Mouse (Mus musculus): ENCODE results near the gene Spock1. TPM values are rescaled to one million over a fixed set of nuclear protein-coding genes. Genes with fewer than 3 reads are reported as not detected.
A peak's percentile ranks its signal among the peaks of the same experiment; 100 is the strongest.
"Not testable (repeated sequence)": the region's sequence is repeated elsewhere in the genome, so short reads cannot be mapped to it uniquely, and the experiment has no call there.

Gene Spock1
- polyA plus RNA-seq, 1 experiment from 2014 or later: 97.3 TPM

DNA sequence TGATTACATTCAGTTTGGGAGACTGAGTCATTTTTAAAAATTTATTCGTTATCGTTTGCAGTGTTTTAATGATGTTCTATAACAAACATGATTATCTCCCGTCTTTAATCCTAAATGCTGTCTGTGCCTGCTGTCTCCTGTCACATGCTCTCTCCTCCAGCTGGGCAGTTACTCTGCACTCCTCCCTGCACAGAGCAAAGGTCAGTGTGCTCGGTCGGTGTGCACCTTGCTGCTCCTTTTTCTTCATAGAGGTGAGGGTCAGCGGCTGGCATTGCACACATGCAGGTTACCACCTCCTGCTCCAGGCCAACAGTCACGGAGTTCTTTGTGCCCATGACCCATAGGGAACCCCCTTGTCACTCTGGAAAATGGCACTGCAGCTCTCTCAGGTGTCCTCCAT, 411.4 kb downstream of the Spock1 start:
- H3K9me3 ChIP-seq: no peaks in the 10 kb centered on the region
- H3K27me3 ChIP-seq: no peaks in the 10 kb centered on the region
- H3K4me1 ChIP-seq (replicated peaks): 0 out of 2 replicates have a peak, but pooled peaks cover 4% of the 10 kb centered on the region
- ATAC-seq (ENCODE audit: low FRiP score, low read depth): no peak
- no peak overlapping the region for H3K4me2 ChIP-seq
- 69% methylated on average over 7 of the region's 7 CpGs for WGBS
- no peak overlapping the region for H3K4me3 ChIP-seq
- no peaks in the 10 kb centered on the region for H3K36me3 ChIP-seq
- no peak overlapping the region for H3K27ac ChIP-seq (replicated peaks)
- H3K9ac ChIP-seq: no peak overlapping the region

DNA sequence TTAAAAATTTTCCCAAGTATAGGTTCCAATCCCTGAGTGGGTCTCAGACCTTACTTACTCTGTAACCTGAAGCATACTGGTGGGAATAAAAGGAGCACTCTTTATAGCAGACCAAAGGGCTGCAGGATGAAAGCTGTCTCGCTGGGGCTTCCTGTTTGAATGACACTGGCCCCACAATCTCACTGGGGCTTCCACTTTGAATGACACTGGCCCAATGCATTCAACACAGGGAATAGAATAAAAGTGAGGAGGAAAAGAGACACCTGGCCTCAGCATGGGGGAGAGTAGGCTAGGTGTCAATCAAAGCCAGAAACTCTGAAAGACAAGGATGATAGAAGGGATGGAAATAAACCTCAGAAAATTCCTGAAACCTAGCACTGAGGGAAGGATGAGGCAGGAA, 413.3 kb downstream of the Spock1 start:
- no peak overlapping the region for H3K9ac ChIP-seq

DNA sequence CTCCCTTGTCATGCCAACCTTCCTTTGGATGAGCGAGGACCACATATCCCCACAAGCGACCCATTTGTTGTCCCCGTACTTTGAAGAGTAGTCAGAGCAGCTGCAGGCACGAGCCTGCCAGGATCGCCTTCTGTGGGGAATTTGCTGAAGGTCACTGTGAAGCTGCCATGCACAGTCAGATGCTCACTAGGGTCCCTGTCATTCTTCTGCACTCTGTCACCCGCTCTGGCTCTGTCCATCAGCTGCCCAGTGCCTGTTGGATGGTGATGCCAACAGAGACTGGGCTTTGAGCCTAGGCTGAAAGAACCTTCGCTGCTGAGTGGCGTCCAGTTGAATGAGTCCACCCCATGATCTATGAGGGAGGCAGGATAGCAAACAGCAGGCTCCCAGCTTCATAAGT, 419.2 kb downstream of the Spock1 start:
- Histone ChIP-seq H3K4me1 (replicated peaks) (0 out of 2 replicates have a peak, but pooled peaks cover 8% of the 10 kb centered on the region), H3K36me3 (no peaks in the 10 kb centered on the region), H3K4me3 (no peak overlapping the region), H3K27ac (replicated peaks) (no peak overlapping the region), H3K4me2 (no peak overlapping the region), H3K27me3 (no peaks in the 10 kb centered on the region), H3K9me3 (no peaks in the 10 kb centered on the region), H3K9ac (no peak overlapping the region)
- 73% methylated on average over 8 of the region's 8 CpGs for WGBS
- 0 out of 2 replicates have a peak, but pooled peaks have one; percentile 27 for ATAC-seq (ENCODE audit: low FRiP score, low read depth)

More for the DNA sequence above, 413.3 kb downstream of the Spock1 start:
- no peak overlapping the region for H3K4me2 ChIP-seq
- no peak overlapping the region for H3K27ac ChIP-seq (replicated peaks)
- WGBS: 21% methylated on average over 1 of the region's 1 CpGs
- no peaks in the 10 kb centered on the region for H3K36me3 ChIP-seq
- no peak overlapping the region for H3K4me3 ChIP-seq
- ATAC-seq (ENCODE audit: low FRiP score, low read depth): no peak
- 0 out of 2 replicates have a peak, but pooled peaks cover 4% of the 10 kb centered on the region for H3K4me1 ChIP-seq (replicated peaks)
- H3K27me3 ChIP-seq: no peaks in the 10 kb centered on the region
- H3K9me3 ChIP-seq: no peaks in the 10 kb centered on the region

DNA sequence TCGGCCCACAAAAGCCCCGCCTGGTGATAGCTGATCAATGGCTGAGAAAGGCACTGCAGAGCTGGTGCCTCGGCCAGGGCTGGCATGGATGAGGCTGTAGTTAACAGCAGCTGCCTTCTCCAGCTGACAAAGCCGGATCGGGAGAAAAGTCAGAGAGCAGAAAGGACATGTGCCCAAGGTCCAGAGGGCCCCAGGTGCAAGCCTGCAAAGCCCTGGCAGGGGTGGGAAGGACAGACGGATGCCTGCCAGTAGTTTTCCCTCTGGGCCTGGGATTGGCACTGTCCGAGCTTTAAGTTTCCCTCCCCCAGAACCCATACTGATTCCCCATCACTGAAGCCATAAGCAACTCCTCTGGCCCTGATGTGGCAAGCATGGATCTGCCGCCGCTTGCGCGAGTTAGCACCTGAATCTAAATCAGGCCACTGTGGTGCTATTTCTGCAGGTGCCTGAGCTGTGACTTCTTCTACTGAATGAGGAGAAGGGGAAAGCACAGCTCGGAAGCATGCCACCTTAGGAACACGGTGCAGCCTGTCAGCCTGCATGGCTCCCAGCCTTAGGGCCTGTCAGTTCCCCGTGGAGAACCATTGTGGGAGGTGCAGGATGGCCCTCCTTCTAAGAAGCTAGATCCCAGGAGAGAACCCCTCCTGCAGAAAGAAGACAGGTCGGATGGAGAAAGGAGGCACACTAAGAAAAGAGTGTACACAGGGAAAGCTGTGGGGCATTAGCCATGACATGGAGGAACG, 423.5 kb downstream of the Spock1 start:
- no peaks in the 10 kb centered on the region for H3K9me3 ChIP-seq
- H3K4me1 ChIP-seq (replicated peaks): 0 out of 2 replicates have a peak, but pooled peaks cover 8% of the 10 kb centered on the region
- no peak; the same call in 1 of the 2 replicates for ATAC-seq (ENCODE audit: low FRiP score, low read depth)
- H3K9ac ChIP-seq: no peak overlapping the region
- no peaks in the 10 kb centered on the region for H3K36me3 ChIP-seq
- H3K4me3 ChIP-seq: no peak overlapping the region
- H3K27ac ChIP-seq (replicated peaks): 0 out of 2 replicates have a peak overlapping the region, but pooled peaks have one; percentile 18
- WGBS: 74% methylated on average over 16 of the region's 16 CpGs
- H3K4me2 ChIP-seq: no peak overlapping the region
- H3K27me3 ChIP-seq: no peaks in the 10 kb centered on the region

DNA sequence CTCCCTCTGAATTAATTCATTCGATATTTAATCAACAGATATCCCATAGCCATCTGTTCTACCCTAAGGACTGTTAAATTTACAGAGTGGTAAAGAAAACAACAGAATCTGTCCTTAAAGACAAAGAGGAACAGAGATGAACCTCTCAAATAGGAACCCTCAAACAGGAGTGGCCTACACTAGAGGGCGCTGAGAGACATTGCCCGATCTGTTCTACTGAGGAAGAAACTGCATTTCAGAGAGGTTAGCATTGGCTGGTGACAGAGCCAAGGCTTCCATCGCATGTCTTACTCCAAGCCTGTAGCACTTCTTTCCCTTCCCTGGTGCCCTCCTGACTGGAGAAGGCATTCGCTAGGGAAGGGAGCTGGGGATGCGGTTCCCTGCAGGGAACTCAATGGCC, 431.4 kb downstream of the Spock1 start:
- H3K4me1 ChIP-seq (replicated peaks): peaks cover 14% of the 10 kb centered on the region
- no peak overlapping the region for H3K4me2 ChIP-seq
- H3K9ac ChIP-seq: no peak overlapping the region
- H3K27me3 ChIP-seq: no peaks in the 10 kb centered on the region
- H3K27ac ChIP-seq (replicated peaks): no peak overlapping the region
- H3K4me3 ChIP-seq: no peak overlapping the region
- 26% methylated on average over 6 of the region's 6 CpGs for WGBS
- H3K36me3 ChIP-seq: no peaks in the 10 kb centered on the region
- ATAC-seq (ENCODE audit: low FRiP score, low read depth): no peak
- H3K9me3 ChIP-seq: no peaks in the 10 kb centered on the region

DNA sequence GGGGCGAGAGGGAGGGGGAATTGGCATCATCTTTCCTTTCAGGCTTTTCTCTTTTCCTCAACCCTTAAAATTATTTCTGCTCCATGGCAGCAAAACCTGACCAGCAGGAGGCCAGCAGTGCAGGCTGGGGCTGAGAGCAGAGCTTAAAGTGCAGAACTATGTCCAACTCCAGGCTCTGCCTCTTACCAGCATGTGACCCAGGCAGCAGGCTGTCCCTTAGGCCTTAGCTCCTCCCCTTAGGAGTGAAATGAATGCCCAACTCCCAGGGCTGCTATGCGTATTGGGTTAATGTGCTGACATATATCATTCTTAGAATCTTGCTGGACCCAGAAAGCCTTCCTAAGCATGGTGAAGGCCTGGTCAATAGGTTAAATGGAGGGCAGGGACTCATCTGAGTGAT, 434.1 kb downstream of the Spock1 start:
- Histone ChIP-seq H3K27ac (replicated peaks) (no peak overlapping the region), H3K9me3 (no peaks in the 10 kb centered on the region), H3K4me3 (no peak overlapping the region), H3K9ac (no peak overlapping the region), H3K36me3 (no peaks in the 10 kb centered on the region), H3K4me2 (no peak overlapping the region), H3K27me3 (no peaks in the 10 kb centered on the region), H3K4me1 (replicated peaks) (peaks cover 18% of the 10 kb centered on the region)
- 60% methylated on average over 2 of the region's 2 CpGs for WGBS
- no peak for ATAC-seq (ENCODE audit: low FRiP score, low read depth)

DNA sequence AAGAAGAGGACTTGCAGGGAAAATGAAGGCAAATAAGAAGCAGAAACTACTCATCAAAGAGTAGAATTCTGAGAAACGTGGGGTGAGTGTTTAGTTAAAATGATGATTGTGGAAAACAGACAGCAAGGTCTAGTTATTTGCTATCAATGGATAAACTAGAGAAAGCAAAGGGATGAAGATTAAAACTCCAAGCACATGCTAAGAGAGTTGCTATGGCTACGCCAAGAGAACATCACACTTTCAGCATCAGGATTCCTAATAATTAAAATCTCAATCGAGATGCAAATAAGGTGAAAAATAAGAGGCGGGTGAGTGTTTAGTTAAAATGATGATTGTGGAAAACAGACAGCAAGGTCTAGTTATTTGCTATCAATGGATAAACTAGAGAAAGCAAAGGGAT, 437.2 kb downstream of the Spock1 start:
- H3K36me3 ChIP-seq; H3K4me3 ChIP-seq; H3K27ac ChIP-seq (replicated peaks); H3K27me3 ChIP-seq; ATAC-seq (ENCODE audit: low FRiP score, low read depth); H3K4me2 ChIP-seq; H3K9ac ChIP-seq; H3K9me3 ChIP-seq: not testable (repeated sequence)
- 64% methylated on average over 4 of the region's 4 CpGs for WGBS
- H3K4me1 ChIP-seq (replicated peaks): peaks cover 18% of the 10 kb centered on the region

DNA sequence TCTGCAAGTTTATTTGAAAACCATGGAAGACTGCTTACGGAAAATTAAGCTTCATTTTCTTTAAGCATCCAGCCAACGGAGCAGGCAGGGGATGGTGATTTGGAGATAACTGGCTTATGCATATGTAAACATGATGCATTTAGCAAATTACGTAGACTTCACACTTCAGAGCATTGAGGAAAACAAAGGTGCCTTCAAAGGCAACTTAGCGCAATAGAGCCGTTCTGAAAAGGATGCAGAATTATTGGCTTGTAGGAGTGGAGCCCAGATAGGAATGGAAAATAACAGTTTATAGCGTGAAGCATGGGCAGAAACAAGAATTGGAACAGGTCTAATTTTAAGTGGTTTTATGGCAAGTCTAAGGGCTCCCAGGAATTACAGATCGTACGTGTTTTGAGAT, 448.2 kb downstream of the Spock1 start:
- H3K27ac ChIP-seq (replicated peaks): peak overlapping the region; percentile 40
- H3K4me3 ChIP-seq: no peak overlapping the region
- H3K9ac ChIP-seq: no peak overlapping the region
- no peaks in the 10 kb centered on the region for H3K36me3 ChIP-seq
- H3K9me3 ChIP-seq: no peaks in the 10 kb centered on the region
- H3K4me1 ChIP-seq (replicated peaks): peaks cover 8% of the 10 kb centered on the region; the same call in 1 of the 2 replicates
- no peak for ATAC-seq (ENCODE audit: low FRiP score, low read depth)
- H3K27me3 ChIP-seq: no peaks in the 10 kb centered on the region
- H3K4me2 ChIP-seq: no peak overlapping the region
- 58% methylated on average over 8 of the region's 8 CpGs for WGBS

DNA sequence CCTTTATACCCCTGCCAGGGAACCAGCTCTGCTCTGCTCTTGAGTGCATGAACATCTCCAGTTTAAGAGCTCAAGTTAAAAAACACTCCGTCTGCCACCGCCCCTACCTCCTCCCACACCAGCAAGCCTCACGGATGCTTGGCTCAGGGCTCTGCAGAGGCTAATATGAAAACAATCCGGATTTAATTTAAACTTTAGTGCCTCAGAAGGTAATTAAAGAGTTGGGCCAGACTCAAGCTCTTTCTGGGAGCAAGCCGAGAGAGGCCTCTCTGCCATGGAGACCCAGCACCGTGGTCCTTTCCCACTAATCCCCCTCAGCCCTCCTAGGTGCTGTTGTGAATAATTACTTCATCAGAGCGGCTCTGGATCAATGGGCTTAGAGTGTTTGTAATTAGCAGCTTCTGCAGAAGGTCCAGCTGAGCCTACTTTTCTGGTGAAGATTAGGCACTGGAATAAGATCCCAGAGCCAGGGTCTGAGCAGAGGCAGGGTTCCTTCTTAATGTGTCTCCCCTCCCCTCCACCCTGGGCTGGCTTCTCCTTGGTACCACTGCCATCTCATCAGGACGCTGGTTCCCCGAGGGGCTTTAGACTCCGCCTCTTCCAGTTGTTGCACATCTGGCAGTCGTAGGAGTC, 457.8 kb downstream of the Spock1 start:
- H3K27ac ChIP-seq (replicated peaks): peak overlapping the region; percentile 60; the same call in 1 of the 2 replicates
- no peaks in the 10 kb centered on the region for H3K9me3 ChIP-seq
- H3K4me2 ChIP-seq: no peak overlapping the region
- peak; percentile 71; the same call in 1 of the 2 replicates for ATAC-seq (ENCODE audit: low FRiP score, low read depth)
- no peaks in the 10 kb centered on the region for H3K36me3 ChIP-seq
- H3K9ac ChIP-seq: no peak overlapping the region
- H3K4me1 ChIP-seq (replicated peaks): peaks cover 38% of the 10 kb centered on the region
- 29% methylated on average over 11 of the region's 11 CpGs for WGBS
- H3K4me3 ChIP-seq: no peak overlapping the region
- no peaks in the 10 kb centered on the region for H3K27me3 ChIP-seq

DNA sequence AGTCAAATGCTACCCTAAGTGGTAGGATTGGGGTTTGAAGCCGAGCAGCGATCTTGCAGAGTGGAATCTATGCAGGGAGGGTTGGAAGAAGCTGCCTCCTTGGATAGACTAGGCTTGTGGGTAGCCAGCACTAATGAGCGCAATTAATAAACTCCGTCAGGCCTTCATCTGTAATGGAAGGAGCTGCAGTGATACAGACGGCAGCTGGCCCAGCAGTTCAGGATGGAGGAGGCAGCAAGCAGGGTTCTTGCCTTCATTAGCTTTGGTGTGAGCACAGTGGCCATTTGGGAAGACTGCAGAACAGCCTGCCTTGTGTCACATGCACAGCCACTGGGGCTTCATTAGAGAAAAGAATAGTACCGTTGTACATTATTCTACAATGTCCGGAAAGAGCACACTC, 459.2 kb downstream of the Spock1 start:
- no peak overlapping the region for H3K4me2 ChIP-seq
- H3K9ac ChIP-seq: no peak overlapping the region
- no peaks in the 10 kb centered on the region for H3K36me3 ChIP-seq
- H3K27me3 ChIP-seq: no peaks in the 10 kb centered on the region
- no peak overlapping the region for H3K4me3 ChIP-seq
- WGBS: 52% methylated on average over 7 of the region's 7 CpGs
- peaks cover 38% of the 10 kb centered on the region for H3K4me1 ChIP-seq (replicated peaks)
- H3K9me3 ChIP-seq: no peaks in the 10 kb centered on the region
- ATAC-seq (ENCODE audit: low FRiP score, low read depth): peak; percentile 67
- peak overlapping the region; percentile 60 for H3K27ac ChIP-seq (replicated peaks)

DNA sequence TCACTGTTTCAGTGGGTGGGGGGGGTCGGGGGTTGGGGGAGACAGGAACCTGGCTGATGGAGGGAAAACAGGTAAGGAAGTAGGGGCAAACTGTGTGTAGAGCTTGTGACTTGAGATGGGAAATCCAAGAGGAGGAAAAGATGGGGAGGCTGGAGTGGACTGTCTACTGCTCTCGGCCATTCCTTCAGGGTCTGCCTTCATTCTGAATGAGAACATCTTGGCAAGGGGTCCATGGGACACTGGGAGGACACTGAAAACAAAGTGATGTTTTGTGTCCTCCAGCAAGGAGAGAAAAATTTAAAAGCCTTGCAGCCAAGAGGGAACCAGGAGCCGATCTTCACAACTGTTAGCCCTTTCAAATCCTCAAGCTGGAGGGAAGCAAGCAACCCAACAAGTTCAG, 463.2 kb downstream of the Spock1 start:
- H3K36me3 ChIP-seq: no peaks in the 10 kb centered on the region
- H3K27ac ChIP-seq (replicated peaks): no peak overlapping the region
- H3K9me3 ChIP-seq: no peaks in the 10 kb centered on the region
- H3K4me3 ChIP-seq: no peak overlapping the region
- H3K27me3 ChIP-seq: no peaks in the 10 kb centered on the region
- no peak overlapping the region for H3K9ac ChIP-seq
- H3K4me2 ChIP-seq: no peak overlapping the region
- H3K4me1 ChIP-seq (replicated peaks): peaks cover 24% of the 10 kb centered on the region
- no peak for ATAC-seq (ENCODE audit: low FRiP score, low read depth)
- WGBS: 76% methylated on average over 3 of the region's 3 CpGs

DNA sequence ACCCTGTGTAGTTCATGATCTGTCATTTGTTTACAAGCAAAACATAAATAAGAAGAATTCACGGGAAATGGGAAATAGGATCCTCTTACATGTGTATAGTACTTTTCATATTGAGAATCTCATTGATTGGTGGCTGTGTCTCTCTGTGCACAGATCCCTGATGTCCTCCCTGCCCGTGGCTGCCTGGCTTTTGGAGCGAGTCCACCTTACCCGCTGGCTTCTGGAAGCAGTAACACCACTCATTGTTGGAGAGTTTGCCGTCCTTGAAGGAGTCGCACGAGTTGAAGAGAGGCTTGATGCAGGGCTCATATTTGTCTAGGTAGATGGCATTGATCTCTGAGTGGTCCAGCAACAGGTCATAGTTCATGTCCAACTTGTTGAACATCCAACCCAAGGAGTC, 468.0 kb downstream of the Spock1 start:
- H3K9me3 ChIP-seq: no peaks in the 10 kb centered on the region
- no peaks in the 10 kb centered on the region for H3K4me1 ChIP-seq (replicated peaks)
- no peak overlapping the region for H3K9ac ChIP-seq
- no peak overlapping the region for H3K4me3 ChIP-seq
- no peak overlapping the region for H3K27ac ChIP-seq (replicated peaks)
- no peaks in the 10 kb centered on the region for H3K27me3 ChIP-seq
- ATAC-seq (ENCODE audit: low FRiP score, low read depth): no peak
- 85% methylated on average over 7 of the region's 7 CpGs for WGBS
- no peak overlapping the region for H3K4me2 ChIP-seq
- H3K36me3 ChIP-seq: no peaks in the 10 kb centered on the region

Data from hindbrain, embryonic 15.5 days (tissue).